ENCODE assay signal across 12 mouse cellular contexts in the genomic region with DNA sequence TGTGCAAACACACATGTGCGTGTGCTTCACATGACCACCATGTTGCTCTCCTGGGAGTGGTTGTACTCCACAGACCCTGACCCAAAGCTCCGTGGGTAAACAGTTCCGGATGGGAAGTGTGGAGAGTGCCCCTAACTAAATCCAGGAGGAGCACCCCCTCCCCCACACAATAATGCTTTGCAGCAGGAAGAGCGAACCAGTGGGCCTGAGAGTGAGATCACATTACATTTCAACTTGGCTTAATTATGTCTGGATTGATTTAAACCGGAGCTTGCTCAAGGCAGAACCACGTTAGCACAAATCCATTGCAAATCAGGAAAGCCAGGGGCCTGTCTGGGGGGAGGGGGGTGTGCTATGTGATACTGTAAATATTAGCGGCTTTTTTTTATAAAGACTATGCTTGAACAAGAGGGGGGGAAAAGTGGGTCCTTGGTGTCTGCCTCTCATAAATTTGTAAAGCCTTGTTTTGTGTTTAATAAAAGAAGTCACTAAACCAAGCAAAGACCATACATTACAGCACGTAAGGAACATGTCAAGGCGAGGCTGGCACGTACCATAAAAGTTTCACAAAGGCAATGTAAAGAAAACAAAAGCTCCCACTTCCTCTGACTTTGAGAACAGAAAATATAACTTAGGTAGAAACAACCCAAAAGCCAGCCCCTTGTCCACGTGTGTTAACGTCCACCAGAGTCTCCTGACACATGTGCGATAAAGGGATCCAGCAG.
A peak's percentile ranks its signal among the peaks of the same experiment; 100 is the strongest.
DNase-seq lines count a peak whose midpoint lies in the region; ATAC-seq lines count a peak whose summit lies in the region.
"Had no signal": no experiment of that assay in that cellular context is flagged by ENCODE, and none has a peak within 500 bp of the region (broad histone marks: within the 10 kb centered on the region; RNA-seq: fewer than 3 reads in every experiment).

No protein-coding gene starts in this region.

- H3K4me1 ChIP-seq in embryonic facial prominence, embryonic 11.5 days (ENCODE audit: control insufficient read depth, insufficient read depth, low read length): no peaks in the 10 kb centered on the region; the same call in 1 of the 2 replicates
- peaks cover 2% of the 10 kb centered on the region; the same call in 1 of the 2 replicates for H3K4me1 ChIP-seq in hindbrain, embryonic 16.5 days (ENCODE audit: control insufficient read depth, insufficient read depth, low read depth, low read length)

- H3K4me2 ChIP-seq in embryonic facial prominence, embryonic 11.5 days (ENCODE audit: low read depth, low read length): no peak overlapping the region
- H3K4me2 ChIP-seq in hindbrain, embryonic 16.5 days (ENCODE audit: low read length): no peak overlapping the region

- H3K9ac ChIP-seq in embryonic facial prominence, embryonic 11.5 days (replicated peaks; ENCODE audit: low read length): no peak overlapping the region
- H3K9ac ChIP-seq in hindbrain, embryonic 16.5 days (ENCODE audit: low read depth, low read length): no peak overlapping the region
- H3K9ac ChIP-seq: forebrain, postnatal 0 days had no signal

- H3K4me3 ChIP-seq in embryonic facial prominence, embryonic 11.5 days (ENCODE audit: low read depth, low read length): no peak overlapping the region
- no peak overlapping the region for H3K4me3 ChIP-seq in hindbrain, embryonic 16.5 days (ENCODE audit: low read length)

- ATAC-seq in embryonic facial prominence, embryonic 11.5 days (replicated peaks; ENCODE audit: insufficient number of reproducible peaks, low FRiP score, low TSS enrichment, low read depth): peak; percentile 92
- 0 out of 2 replicates have a peak, but pooled peaks have one; percentile 31 for ATAC-seq in hindbrain, embryonic 16.5 days
- ATAC-seq: forebrain, postnatal 0 days had no signal

- 24% methylated on average over 13 of the region's 13 CpGs for WGBS in embryonic facial prominence, embryonic 11.5 days
- 70% methylated on average over 13 of the region's 13 CpGs for WGBS in hindbrain, embryonic 16.5 days

- no peaks in the 10 kb centered on the region for H3K9me3 ChIP-seq in embryonic facial prominence, embryonic 11.5 days (replicated peaks; ENCODE audit: control insufficient read depth, low read length)
- no peaks in the 10 kb centered on the region for H3K9me3 ChIP-seq in hindbrain, embryonic 16.5 days (ENCODE audit: control insufficient read depth, low read length)

- peak overlapping the region; percentile 80 for H3K27ac ChIP-seq in embryonic facial prominence, embryonic 11.5 days (replicated peaks; ENCODE audit: low read depth, low read length)
- no peak overlapping the region for H3K27ac ChIP-seq in hindbrain, embryonic 16.5 days (ENCODE audit: low read depth, low read length)

- H3K36me3 ChIP-seq in embryonic facial prominence, embryonic 11.5 days (replicated peaks; ENCODE audit: control insufficient read depth, insufficient read depth, low read depth, low read length): peaks cover 17% of the 10 kb centered on the region
- peaks cover 20% of the 10 kb centered on the region for H3K36me3 ChIP-seq in hindbrain, embryonic 16.5 days (ENCODE audit: control insufficient read depth, insufficient read depth, low read length)

- DNase-seq in kidney, postnatal 4 days: peak; percentile 59 to 76
- DNase-seq in kidney, adult 9 months: no peak
- peak; percentile 94 for DNase-seq in embryonic facial prominence, embryonic 11.5 days (ENCODE audit: low spot score)
- peak; percentile 58 for DNase-seq in neural tube, embryonic 10.5 days (ENCODE audit: extremely low spot score, low spot score)
- no peak for DNase-seq in left cerebral cortex, adult 8-10 months (ENCODE audit: low spot score in 2 of 2)
- no peak for DNase-seq in thymus, postnatal 10 days (ENCODE audit: low spot score in 2 of 2)
- no peak for DNase-seq in urinary bladder, adult 18-20 months (ENCODE audit: low spot score in 2 of 2)
- DNase-seq: cerebellum, postnatal 10 days; forebrain, postnatal 0 days; heart, postnatal 14 days; right cerebral cortex, postnatal 14 days had no signal

- no peaks in the 10 kb centered on the region for H3K27me3 ChIP-seq in embryonic facial prominence, embryonic 11.5 days (ENCODE audit: control insufficient read depth, insufficient read depth, low read length)
- no peaks in the 10 kb centered on the region for H3K27me3 ChIP-seq in hindbrain, embryonic 16.5 days (replicated peaks; ENCODE audit: control insufficient read depth, insufficient read depth, low read length)

Comparison
In these comparisons a context has a peak if more than half of its experiments do, and no peak if none do; other contexts are left out.
1. DNase-seq: peak in kidney, postnatal 4 days (2 of 2), embryonic facial prominence, embryonic 11.5 days (single experiment) and neural tube, embryonic 10.5 days (single experiment); none in kidney, adult 9 months (single experiment), left cerebral cortex, adult 8-10 months (0 of 2), thymus, postnatal 10 days (0 of 2) and urinary bladder, adult 18-20 months (0 of 2).